Mouse (Mus musculus) forebrain, embryonic 10.5 days (tissue): Measurements from ENCODE around the gene Mcpt8. TPM values are rescaled to one million over a fixed set of nuclear protein-coding genes. Genes with fewer than 3 reads are reported as not detected.
"Not testable (repeated sequence)": the region's sequence is repeated elsewhere in the genome, so short reads cannot be mapped to it uniquely, and the experiment has no call there.

Experiments used
- DNase-seq: peaks from one replicate; pipeline ENCODE4 v3.0.0-alpha.2; 2017; ENCODE audit warnings: low spot score; ENCODE audit errors: extremely low spot score
- H3K27ac ChIP-seq: fragments of 300-500 bp; sonication (generic); 2 replicates; pipeline ENCODE4 v1.5.1; 2016; ENCODE audit warnings: mild to moderate bottlenecking
- H3K27me3 ChIP-seq: fragments of 300-500 bp; sonication (generic); 2 replicates; pipeline ENCODE4 v1.6.1; 2016; ENCODE audit warnings: mild to moderate bottlenecking; ENCODE audit not compliant: poor library complexity, severe bottlenecking
- H3K36me3 ChIP-seq: fragments of 300-500 bp; sonication (generic); replicated peaks from 2 replicates; pipeline ENCODE4 v1.6.1; 2016; ENCODE audit warnings: mild to moderate bottlenecking, moderate library complexity
- H3K4me1 ChIP-seq: fragments of 300-500 bp; sonication (generic); 2 replicates; pipeline ENCODE4 v1.6.1; 2016
- H3K4me3 ChIP-seq: fragments of 300-500 bp; sonication (generic); 2 replicates; pipeline ENCODE4 v1.5.1; 2016; ENCODE audit warnings: mild to moderate bottlenecking, moderate library complexity
- H3K9me3 ChIP-seq: fragments of 300-500 bp; sonication (generic); 2 replicates; pipeline ENCODE4 v1.6.1; 2016; ENCODE audit warnings: mild to moderate bottlenecking, moderate library complexity
- WGBS: fragments of 180-500 bp; shearing (Covaris S2); methylation state at CpG from one replicate; pipeline ENCODE4 v1.1.7; 2016; 5-methylcytosine and 5-hydroxymethylcytosine counted together
- polyA plus RNA-seq: library from polyadenylated mRNA; unstranded; fragments of >200 nt; fragmentation: Nextera tagmentation; extraction: Ambion mirVana; gene quantifications from 2 replicates; pipeline ENCODE4 v1.2.1, GENCODE M21; 2016

The Mcpt8 gene
- not detected in 2 replicates for polyA plus RNA-seq

GRCm38 (mm10) chr14:56085167-56085566 is at the start of gene Mcpt8:
TSS of gene Mcpt8 (minus strand) at chr14:56085273.
- Histone ChIP-seq H3K27me3 (no peaks in the 10 kb centered on the region), H3K9me3 (no peaks in the 10 kb centered on the region), H3K4me1 (no peaks in the 10 kb centered on the region), H3K4me3 (no peak within 1 kb of the TSS), H3K36me3 (no peaks in the 10 kb centered on the region), H3K27ac (no peak within 1 kb of the TSS)
- no peak for DNase-seq
- WGBS, result 95% methylated on average over 2 of the region's 2 CpGs

- 81% methylated on average over 1 of the region's 1 CpGs for WGBS
- not testable (repeated sequence) for H3K36me3 ChIP-seq, DNase-seq, H3K27ac ChIP-seq, H3K4me3 ChIP-seq, H3K9me3 ChIP-seq, H3K27me3 ChIP-seq, H3K4me1 ChIP-seq
These were observed 48.6 kb upstream of the Mcpt8 start for GRCm38 (mm10) chr14:56133675-56134074.

- not testable (repeated sequence) for DNase-seq, H3K27me3 ChIP-seq, H3K4me1 ChIP-seq, H3K9me3 ChIP-seq, H3K27ac ChIP-seq, H3K4me3 ChIP-seq, H3K36me3 ChIP-seq
- 78% methylated on average over 2 of the region's 2 CpGs for WGBS
These were observed 47.4 kb upstream of the Mcpt8 start, which contains the start of gene Gzmd for GRCm38 (mm10) chr14:56132508-56132907. TSS of gene Gzmd (minus strand) at chr14:56132608.

GRCm38 (mm10) chr14:56128341-56128740 is 43.3 kb upstream of the Mcpt8 start:
- Histone ChIP-seq H3K9me3 (no peaks in the 10 kb centered on the region), H3K4me1 (no peaks in the 10 kb centered on the region), H3K27ac (no peak overlapping the region), H3K27me3 (no peaks in the 10 kb centered on the region), H3K36me3 (no peaks in the 10 kb centered on the region), H3K4me3 (no peak overlapping the region)
- DNase-seq, result no peak
- WGBS, result 47% methylated on average over 3 of the region's 3 CpGs

GRCm38 (mm10) chr14:56123516-56123915 is 38.4 kb upstream of the Mcpt8 start:
- H3K4me3 ChIP-seq, result no peak overlapping the region
- no peak overlapping the region for H3K27ac ChIP-seq
- no peak for DNase-seq
- 86% methylated on average over 3 of the region's 3 CpGs for WGBS
- no peaks in the 10 kb centered on the region for H3K4me1 ChIP-seq
- no peaks in the 10 kb centered on the region for H3K9me3 ChIP-seq
- no peaks in the 10 kb centered on the region for H3K27me3 ChIP-seq
- H3K36me3 ChIP-seq, result no peaks in the 10 kb centered on the region

GRCm38 (mm10) chr14:56120525-56120924 is 35.5 kb upstream of the Mcpt8 start, which contains the start of gene Gzme:
TSS of gene Gzme (minus strand) at chr14:56120625.
- Histone ChIP-seq H3K36me3 (no peaks in the 10 kb centered on the region), H3K4me3 (no peak within 1 kb of the TSS), H3K9me3 (no peaks in the 10 kb centered on the region), H3K27ac (no peak within 1 kb of the TSS), H3K27me3 (no peaks in the 10 kb centered on the region), H3K4me1 (peaks cover 6% of the 10 kb centered on the region)
- DNase-seq, result no peak

- H3K9me3 ChIP-seq, H3K36me3 ChIP-seq, H3K4me3 ChIP-seq, H3K27ac ChIP-seq, H3K27me3 ChIP-seq, H3K4me1 ChIP-seq, DNase-seq: not testable (repeated sequence)
- WGBS, result 91% methylated on average over 33 of the region's 33 CpGs
These were observed 30.6 kb upstream of the Mcpt8 start for GRCm38 (mm10) chr14:56115531-56116310.

GRCm38 (mm10) chr14:56105447-56106180 is 20.5 kb upstream of the Mcpt8 start:
- Histone ChIP-seq H3K4me1 (no peaks in the 10 kb centered on the region), H3K9me3 (no peaks in the 10 kb centered on the region), H3K27me3 (no peaks in the 10 kb centered on the region), H3K27ac (no peak overlapping the region), H3K4me3 (no peak overlapping the region), H3K36me3 (no peaks in the 10 kb centered on the region)
- 85% methylated on average over 13 of the region's 13 CpGs for WGBS
- DNase-seq, result no peak

- Histone ChIP-seq H3K9me3 (no peaks in the 10 kb centered on the region), H3K4me3 (no peak overlapping the region), H3K27me3 (no peaks in the 10 kb centered on the region), H3K4me1 (no peaks in the 10 kb centered on the region), H3K36me3 (no peaks in the 10 kb centered on the region), H3K27ac (no peak overlapping the region)
- 94% methylated on average over 5 of the region's 5 CpGs for WGBS
- DNase-seq, result no peak
These were observed 19.9 kb upstream of the Mcpt8 start for GRCm38 (mm10) chr14:56105016-56105415.

DNA sequence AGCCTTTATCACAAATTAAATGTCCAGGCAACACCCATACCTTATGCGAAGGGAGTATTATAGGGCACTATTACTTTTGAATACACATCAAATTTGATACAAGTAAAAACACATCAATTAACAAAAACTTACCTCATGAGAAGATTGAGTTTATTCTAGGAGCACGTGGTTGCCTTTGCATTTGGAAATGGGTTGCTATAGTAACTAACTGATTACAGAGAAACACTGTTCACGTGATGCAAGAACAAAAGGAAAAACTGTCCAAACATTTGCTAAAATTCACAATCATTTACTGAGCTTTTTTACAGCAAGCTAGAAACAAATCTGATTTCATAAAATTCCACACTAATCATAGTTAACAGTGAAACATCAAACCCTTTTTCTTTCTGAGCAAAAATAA is 18.4 kb upstream of the Mcpt8 start:
- Histone ChIP-seq H3K4me1 (no peaks in the 10 kb centered on the region), H3K4me3 (no peak overlapping the region), H3K27ac (no peak overlapping the region), H3K27me3 (no peaks in the 10 kb centered on the region), H3K36me3 (no peaks in the 10 kb centered on the region), H3K9me3 (no peaks in the 10 kb centered on the region)
- WGBS, result 78% methylated on average over 3 of the region's 3 CpGs
- no peak for DNase-seq

- H3K36me3 ChIP-seq, result no peaks in the 10 kb centered on the region
These were observed 17.3 kb upstream of the Mcpt8 start, which contains the start of gene Ctsg for GRCm38 (mm10) chr14:56102386-56102785. TSS of gene Ctsg (minus strand) at chr14:56102574.

GRCm38 (mm10) chr14:56098940-56099339 is 13.9 kb upstream of the Mcpt8 start:
- no peaks in the 10 kb centered on the region for H3K4me1 ChIP-seq
- no peak overlapping the region for H3K27ac ChIP-seq
- no peaks in the 10 kb centered on the region for H3K27me3 ChIP-seq
- H3K4me3 ChIP-seq, result no peak overlapping the region
- WGBS, result 79% methylated on average over 4 of the region's 4 CpGs
- H3K36me3 ChIP-seq, result no peaks in the 10 kb centered on the region
- no peaks in the 10 kb centered on the region for H3K9me3 ChIP-seq
- no peak for DNase-seq

More at GRCm38 (mm10) chr14:56102386-56102785, 17.3 kb upstream of the Mcpt8 start, which contains the start of gene Ctsg:
- no peak for DNase-seq
- no peaks in the 10 kb centered on the region for H3K4me1 ChIP-seq
- no peaks in the 10 kb centered on the region for H3K9me3 ChIP-seq
- 89% methylated on average over 10 of the region's 10 CpGs for WGBS
- no peaks in the 10 kb centered on the region for H3K27me3 ChIP-seq
- H3K4me3 ChIP-seq, result no peak within 1 kb of the TSS
- no peak within 1 kb of the TSS for H3K27ac ChIP-seq

GRCm38 (mm10) chr14:56097597-56097996 is 12.5 kb upstream of the Mcpt8 start:
- H3K9me3 ChIP-seq, result no peaks in the 10 kb centered on the region
- WGBS, result 86% methylated on average over 1 of the region's 1 CpGs
- DNase-seq, result no peak
- H3K27me3 ChIP-seq, result no peaks in the 10 kb centered on the region
- H3K36me3 ChIP-seq, result no peaks in the 10 kb centered on the region
- no peak overlapping the region for H3K27ac ChIP-seq
- no peaks in the 10 kb centered on the region for H3K4me1 ChIP-seq
- H3K4me3 ChIP-seq, result no peak overlapping the region
